Mouse (Mus musculus): ENCODE data around the gene Phyhipl. TPM values are rescaled to one million over a fixed set of nuclear protein-coding genes. Genes with fewer than 3 reads are reported as not detected.

The Phyhipl gene
- polyA plus RNA-seq, 1 experiment from 2014 or later, result 355 TPM

DNA sequence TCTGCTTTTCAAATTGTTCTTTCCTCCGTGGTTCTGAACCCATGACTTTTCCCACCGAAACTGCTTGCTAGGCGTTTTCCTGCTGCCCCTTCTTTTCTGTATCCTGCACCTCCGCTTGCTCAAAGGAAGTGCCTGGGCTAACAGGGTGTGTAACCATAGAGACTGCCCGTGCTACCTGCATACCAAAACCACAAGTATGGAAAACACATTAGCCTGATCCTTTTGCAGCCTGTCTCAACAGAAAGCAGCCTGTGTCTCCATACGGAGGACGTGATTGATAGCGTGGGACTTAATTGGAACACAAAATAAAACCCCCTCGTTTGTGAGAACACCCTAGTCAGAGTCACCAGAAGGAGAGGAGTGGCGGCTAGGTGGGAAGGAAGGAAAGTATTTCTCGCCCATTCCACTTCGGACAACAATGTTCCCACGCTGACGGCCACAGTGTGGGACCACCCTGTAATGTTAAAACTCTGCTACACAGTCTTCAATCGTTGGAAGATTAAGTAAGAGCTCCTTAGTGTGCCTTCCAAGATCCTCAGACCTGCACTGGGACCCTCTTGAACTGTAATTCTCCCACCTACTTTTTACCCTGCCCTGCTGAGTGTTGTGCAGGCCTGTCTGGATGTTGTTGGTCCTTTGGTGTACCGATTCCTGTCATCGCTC lies 15.6 kb downstream of the Phyhipl start:
- 19% methylated on average over 17 of the region's 17 CpGs for WGBS
- no peaks in the 10 kb centered on the region for H3K27me3 ChIP-seq (ENCODE audit: control insufficient read depth, insufficient read depth, low read length)
- no peak overlapping the region for H3K4me3 ChIP-seq (ENCODE audit: low read depth, low read length)
- H3K9ac ChIP-seq (replicated peaks; ENCODE audit: low read depth, low read length), result no peak overlapping the region
- peaks cover 5% of the 10 kb centered on the region; the same call in 1 of the 2 replicates for H3K4me1 ChIP-seq (ENCODE audit: control insufficient read depth, insufficient read depth, low read length)
- no peak overlapping the region; the same call in 1 of the 2 replicates for H3K4me2 ChIP-seq (ENCODE audit: low read depth, low read length)
- no peaks in the 10 kb centered on the region for H3K9me3 ChIP-seq (ENCODE audit: control insufficient read depth, low read length)
- ATAC-seq (ENCODE audit: low read depth), result peak; percentile 82
- H3K27ac ChIP-seq (ENCODE audit: low read depth, low read length), result peak overlapping the region; percentile 82
- H3K36me3 ChIP-seq (ENCODE audit: control insufficient read depth, insufficient read depth, low read length), result no peaks in the 10 kb centered on the region

DNA sequence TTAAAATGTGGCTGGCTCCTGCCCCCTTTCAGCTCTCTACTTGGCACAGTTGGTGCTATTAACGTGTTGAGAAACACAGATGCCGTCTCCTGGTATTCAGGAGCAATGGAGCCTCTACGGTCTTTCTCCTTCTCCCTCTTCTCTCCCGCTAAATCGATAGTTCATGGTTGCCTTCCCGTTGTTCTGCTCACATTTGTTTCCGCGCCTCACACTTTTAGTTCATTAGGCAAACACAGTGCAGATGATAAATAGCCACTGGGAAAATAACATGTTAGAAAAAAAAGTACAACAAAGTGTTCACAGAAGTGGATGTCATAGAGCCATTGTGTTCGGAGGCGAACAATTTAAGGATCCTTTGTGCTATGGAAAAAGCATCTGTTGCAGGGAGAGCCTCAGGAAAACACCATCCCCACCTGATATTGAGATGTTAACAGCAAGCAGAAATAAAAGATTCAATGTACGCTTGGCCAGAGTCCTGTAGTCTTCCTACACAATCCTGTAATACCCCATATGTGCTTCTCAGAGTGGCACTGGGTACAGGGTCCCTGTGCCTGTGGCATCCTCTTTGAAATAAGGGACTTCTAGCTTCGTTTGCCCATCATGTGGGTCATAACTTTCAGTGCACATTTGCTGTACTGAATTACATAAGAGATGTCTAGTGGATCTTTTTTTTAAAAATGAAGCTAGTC lies 18.0 kb downstream of the Phyhipl start:
- no peak overlapping the region; the same call in 1 of the 2 replicates for H3K9ac ChIP-seq (replicated peaks; ENCODE audit: low read depth, low read length)
- no peaks in the 10 kb centered on the region for H3K27me3 ChIP-seq (ENCODE audit: control insufficient read depth, insufficient read depth, low read length)
- peak overlapping the region; percentile 22; the same call in 1 of the 2 replicates for H3K4me2 ChIP-seq (ENCODE audit: low read depth, low read length)
- H3K4me3 ChIP-seq (ENCODE audit: low read depth, low read length), result no peak overlapping the region
- peak overlapping the region; percentile 58 for H3K27ac ChIP-seq (ENCODE audit: low read depth, low read length)
- WGBS, result 23% methylated on average over 12 of the region's 12 CpGs
- no peaks in the 10 kb centered on the region for H3K9me3 ChIP-seq (ENCODE audit: control insufficient read depth, low read length)
- no peaks in the 10 kb centered on the region for H3K36me3 ChIP-seq (ENCODE audit: control insufficient read depth, insufficient read depth, low read length)
- peak; percentile 73 for ATAC-seq (ENCODE audit: low read depth)
- peaks cover 5% of the 10 kb centered on the region; the same call in 1 of the 2 replicates for H3K4me1 ChIP-seq (ENCODE audit: control insufficient read depth, insufficient read depth, low read length)

DNA sequence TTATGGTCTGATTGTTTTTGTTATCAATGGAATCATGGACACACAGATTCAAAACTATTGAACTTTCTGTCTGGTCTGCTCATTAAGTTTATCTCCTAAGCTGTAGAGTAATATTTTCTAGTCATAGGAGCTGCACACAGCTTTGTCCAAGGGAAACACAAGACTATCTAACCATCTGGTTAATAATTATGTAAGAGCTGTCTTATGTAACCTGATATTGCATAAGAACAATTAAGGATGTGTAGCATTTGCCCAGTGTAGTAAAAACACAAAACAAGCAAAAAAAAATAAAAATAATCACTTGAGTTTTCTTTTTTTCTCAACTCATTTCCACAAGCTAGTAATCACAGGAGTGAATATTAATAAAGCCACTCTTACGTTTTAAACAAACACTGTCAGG lies 20.5 kb downstream of the Phyhipl start:
- Histone ChIP-seq H3K27me3 (ENCODE audit: control insufficient read depth, insufficient read depth, low read length) (no peaks in the 10 kb centered on the region), H3K4me1 (ENCODE audit: control insufficient read depth, insufficient read depth, low read length) (peaks cover 3% of the 10 kb centered on the region; the same call in 1 of the 2 replicates), H3K27ac (ENCODE audit: low read depth, low read length) (no peak overlapping the region), H3K9ac (replicated peaks; ENCODE audit: low read depth, low read length) (no peak overlapping the region), H3K36me3 (ENCODE audit: control insufficient read depth, insufficient read depth, low read length) (no peaks in the 10 kb centered on the region), H3K4me3 (ENCODE audit: low read depth, low read length) (no peak overlapping the region), H3K9me3 (ENCODE audit: control insufficient read depth, low read length) (no peaks in the 10 kb centered on the region), H3K4me2 (ENCODE audit: low read depth, low read length) (no peak overlapping the region)
- ATAC-seq (ENCODE audit: low read depth), result no peak
- WGBS, result 75% methylated on average over 1 of the region's 1 CpGs

DNA sequence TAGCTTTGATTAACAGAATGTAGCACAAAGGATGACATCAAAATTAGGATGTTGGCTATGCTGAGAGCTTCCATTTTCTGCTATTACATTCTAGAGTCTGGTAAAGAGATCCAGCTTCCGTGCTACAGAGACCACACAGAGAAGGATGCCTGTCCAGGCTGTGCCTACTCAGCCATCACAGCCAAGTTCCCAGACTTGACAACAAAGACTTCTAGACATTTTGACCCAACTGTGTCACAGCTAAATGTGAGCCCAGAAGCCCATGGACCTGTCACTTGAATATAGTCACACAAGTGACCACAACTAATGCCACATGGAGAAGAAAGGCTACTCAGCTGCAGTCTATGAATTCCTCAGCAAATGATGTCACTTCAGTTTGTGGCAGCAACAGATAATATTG lies 24.6 kb downstream of the Phyhipl start:
- ATAC-seq (ENCODE audit: low read depth), result no peak

DNA sequence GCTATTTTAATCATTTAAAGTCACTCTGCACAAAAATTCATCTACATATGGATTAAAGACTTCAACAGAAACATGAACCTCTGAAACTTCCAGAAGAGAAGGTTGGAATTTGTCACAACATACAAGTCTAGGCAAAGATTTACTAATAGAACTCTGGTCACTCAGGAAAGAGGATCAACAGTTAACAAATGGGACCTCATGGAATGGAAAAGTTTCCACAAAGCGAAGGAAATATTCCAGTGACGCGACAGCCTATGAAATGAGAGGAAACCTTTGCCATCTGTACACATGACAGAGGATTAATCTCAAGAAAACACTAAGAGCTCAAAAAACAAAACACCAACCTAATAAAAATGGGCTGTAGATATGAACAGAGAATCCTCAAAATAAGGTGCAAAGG lies 32.3 kb downstream of the Phyhipl start:
- no peak overlapping the region for H3K9ac ChIP-seq (replicated peaks; ENCODE audit: low read depth, low read length)
- H3K4me1 ChIP-seq (ENCODE audit: control insufficient read depth, insufficient read depth, low read length), result no peaks in the 10 kb centered on the region
- no peak overlapping the region for H3K4me3 ChIP-seq (ENCODE audit: low read depth, low read length)
- 95% methylated on average over 3 of the region's 3 CpGs for WGBS
- no peak overlapping the region for H3K4me2 ChIP-seq (ENCODE audit: low read depth, low read length)
- H3K27ac ChIP-seq (ENCODE audit: low read depth, low read length), result no peak overlapping the region
- H3K36me3 ChIP-seq (ENCODE audit: control insufficient read depth, insufficient read depth, low read length), result no peaks in the 10 kb centered on the region
- no peaks in the 10 kb centered on the region for H3K27me3 ChIP-seq (ENCODE audit: control insufficient read depth, insufficient read depth, low read length)
- no peaks in the 10 kb centered on the region for H3K9me3 ChIP-seq (ENCODE audit: control insufficient read depth, low read length)
- no peak for ATAC-seq (ENCODE audit: low read depth)

More for the DNA sequence above, 24.6 kb downstream of the Phyhipl start:
- H3K36me3 ChIP-seq (ENCODE audit: control insufficient read depth, insufficient read depth, low read length), result no peaks in the 10 kb centered on the region
- WGBS, result 90% methylated on average over 1 of the region's 1 CpGs
- H3K9ac ChIP-seq (replicated peaks; ENCODE audit: low read depth, low read length), result no peak overlapping the region
- H3K27me3 ChIP-seq (ENCODE audit: control insufficient read depth, insufficient read depth, low read length), result no peaks in the 10 kb centered on the region
- no peak overlapping the region for H3K4me2 ChIP-seq (ENCODE audit: low read depth, low read length)
- no peak overlapping the region for H3K4me3 ChIP-seq (ENCODE audit: low read depth, low read length)
- H3K27ac ChIP-seq (ENCODE audit: low read depth, low read length), result no peak overlapping the region
- no peaks in the 10 kb centered on the region for H3K9me3 ChIP-seq (ENCODE audit: control insufficient read depth, low read length)
- H3K4me1 ChIP-seq (ENCODE audit: control insufficient read depth, insufficient read depth, low read length), result no peaks in the 10 kb centered on the region

DNA sequence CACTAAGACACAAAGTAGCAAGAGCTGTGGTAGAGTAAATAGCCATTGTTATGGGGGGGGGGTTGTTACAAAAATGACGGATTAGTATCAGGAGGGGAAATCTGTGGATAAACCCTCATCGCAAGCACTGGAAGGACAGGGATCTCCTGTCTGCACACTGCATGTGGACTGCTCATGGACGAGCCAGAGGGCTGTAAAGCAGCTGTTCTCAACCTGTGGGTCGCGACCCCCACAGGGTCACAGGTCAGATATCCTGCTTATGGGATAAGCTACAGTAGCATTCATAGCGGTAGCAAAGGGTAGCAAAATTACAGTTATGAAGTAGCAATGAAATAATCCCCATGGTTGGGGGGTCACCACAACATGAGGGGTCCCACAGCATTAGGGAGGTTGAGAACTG lies 39.4 kb downstream of the Phyhipl start:
- H3K4me2 ChIP-seq (ENCODE audit: low read depth, low read length), result no peak overlapping the region
- no peaks in the 10 kb centered on the region for H3K9me3 ChIP-seq (ENCODE audit: control insufficient read depth, low read length)
- no peaks in the 10 kb centered on the region for H3K27me3 ChIP-seq (ENCODE audit: control insufficient read depth, insufficient read depth, low read length)
- no peak overlapping the region for H3K9ac ChIP-seq (replicated peaks; ENCODE audit: low read depth, low read length)
- WGBS, result 94% methylated on average over 6 of the region's 6 CpGs
- no peak for ATAC-seq (ENCODE audit: low read depth)
- H3K4me3 ChIP-seq (ENCODE audit: low read depth, low read length), result no peak overlapping the region
- no peaks in the 10 kb centered on the region for H3K36me3 ChIP-seq (ENCODE audit: control insufficient read depth, insufficient read depth, low read length)
- no peak overlapping the region for H3K27ac ChIP-seq (ENCODE audit: low read depth, low read length)
- no peaks in the 10 kb centered on the region for H3K4me1 ChIP-seq (ENCODE audit: control insufficient read depth, insufficient read depth, low read length)

DNA sequence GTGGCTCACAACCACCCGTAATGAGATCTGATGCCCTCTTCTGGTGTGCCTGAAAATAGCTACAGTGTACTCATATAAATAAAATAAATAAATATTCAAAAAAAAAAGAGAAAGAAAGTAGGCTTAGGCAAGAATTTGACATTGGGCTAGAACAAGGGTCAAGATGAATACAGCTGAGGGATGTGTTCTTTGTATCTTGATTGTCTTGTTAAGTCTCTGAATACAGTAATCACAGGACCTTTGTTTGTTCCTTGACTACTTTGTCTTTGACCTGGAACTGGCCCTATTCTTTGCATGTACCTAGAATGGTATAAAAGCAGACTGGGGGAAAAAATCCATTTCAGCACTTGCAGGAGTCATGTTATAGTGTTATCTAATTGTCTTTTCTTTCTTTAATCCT lies 44.1 kb downstream of the Phyhipl start:
- Histone ChIP-seq H3K4me3 (ENCODE audit: low read depth, low read length) (no peak overlapping the region), H3K4me2 (ENCODE audit: low read depth, low read length) (no peak overlapping the region), H3K9me3 (ENCODE audit: control insufficient read depth, low read length) (no peaks in the 10 kb centered on the region), H3K36me3 (ENCODE audit: control insufficient read depth, insufficient read depth, low read length) (no peaks in the 10 kb centered on the region), H3K27me3 (ENCODE audit: control insufficient read depth, insufficient read depth, low read length) (no peaks in the 10 kb centered on the region), H3K27ac (ENCODE audit: low read depth, low read length) (no peak overlapping the region), H3K9ac (replicated peaks; ENCODE audit: low read depth, low read length) (no peak overlapping the region), H3K4me1 (ENCODE audit: control insufficient read depth, insufficient read depth, low read length) (no peaks in the 10 kb centered on the region)
- ATAC-seq (ENCODE audit: low read depth), result no peak
- 92% methylated on average over 1 of the region's 1 CpGs for WGBS

DNA sequence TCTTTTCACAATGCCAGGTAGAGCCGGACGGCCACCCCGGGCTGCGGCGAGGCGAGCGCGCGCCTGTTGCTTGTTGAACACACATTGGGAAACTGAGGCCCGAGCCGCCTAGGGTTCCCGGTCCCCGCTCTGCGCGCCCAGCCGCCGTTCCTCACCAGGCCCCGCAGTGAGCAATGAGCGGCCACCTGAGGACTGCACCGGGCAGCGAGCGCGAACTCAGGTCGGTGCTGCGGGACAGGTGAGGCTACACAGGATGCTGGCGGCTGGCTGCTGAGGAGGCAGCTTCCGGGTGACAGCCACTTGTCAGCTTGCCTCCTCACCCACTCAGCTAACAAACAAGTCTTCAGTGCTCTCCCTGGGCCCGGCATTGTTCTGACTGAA lies 55.9 kb downstream of the Phyhipl start:
- 1% methylated on average over 28 of the region's 28 CpGs for WGBS
- Histone ChIP-seq H3K4me3 (ENCODE audit: low read depth, low read length) (peak overlapping the region; percentile 85), H3K4me1 (ENCODE audit: control insufficient read depth, insufficient read depth, low read length) (peaks cover 14% of the 10 kb centered on the region), H3K4me2 (ENCODE audit: low read depth, low read length) (peak overlapping the region; percentile 86), H3K9ac (replicated peaks; ENCODE audit: low read depth, low read length) (peak overlapping the region; percentile 94), H3K27me3 (ENCODE audit: control insufficient read depth, insufficient read depth, low read length) (no peaks in the 10 kb centered on the region), H3K27ac (ENCODE audit: low read depth, low read length) (peak overlapping the region; percentile 97), H3K9me3 (ENCODE audit: control insufficient read depth, low read length) (no peaks in the 10 kb centered on the region), H3K36me3 (ENCODE audit: control insufficient read depth, insufficient read depth, low read length) (no peaks in the 10 kb centered on the region)
- ATAC-seq (ENCODE audit: low read depth), result peak; percentile 62
